Mouse (Mus musculus) layer of hippocampus, adult 9-11 months (tissue): ENCODE measurements around the gene Gm11562.

Experiments used
- DNase-seq: peaks from one replicate; pipeline ENCODE4 v3.0.0; 2022

The Gm11562 gene

GRCm38 (mm10) chr11:99583245-99583704, 37.0 kb downstream of the Gm11562 start, which contains the start of gene Krtap1-4:
TSS of gene Krtap1-4 (minus strand) at chr11:99583654.
- DNase-seq, result no peak

- no peak for DNase-seq
These were observed 38.7 kb downstream of the Gm11562 start for GRCm38 (mm10) chr11:99581564-99581963.

GRCm38 (mm10) chr11:99581051-99581450, 39.2 kb downstream of the Gm11562 start:
- no peak for DNase-seq

GRCm38 (mm10) chr11:99580636-99581035, 39.6 kb downstream of the Gm11562 start, which contains the start of gene Krtap1-5:
TSS of gene Krtap1-5 (minus strand) at chr11:99581016.
- no peak for DNase-seq

GRCm38 (mm10) chr11:99574106-99574505, 46.1 kb downstream of the Gm11562 start:
- peak; percentile 40 for DNase-seq

GRCm38 (mm10) chr11:99573164-99573563, 47.1 kb downstream of the Gm11562 start:
- DNase-seq, result no peak
